Mouse (Mus musculus): Measurements from ENCODE around the gene Podxl.
"Not testable (repeated sequence)": the region's sequence is repeated elsewhere in the genome, so short reads cannot be mapped to it uniquely, and the experiment has no call there.

The Podxl gene

DNA sequence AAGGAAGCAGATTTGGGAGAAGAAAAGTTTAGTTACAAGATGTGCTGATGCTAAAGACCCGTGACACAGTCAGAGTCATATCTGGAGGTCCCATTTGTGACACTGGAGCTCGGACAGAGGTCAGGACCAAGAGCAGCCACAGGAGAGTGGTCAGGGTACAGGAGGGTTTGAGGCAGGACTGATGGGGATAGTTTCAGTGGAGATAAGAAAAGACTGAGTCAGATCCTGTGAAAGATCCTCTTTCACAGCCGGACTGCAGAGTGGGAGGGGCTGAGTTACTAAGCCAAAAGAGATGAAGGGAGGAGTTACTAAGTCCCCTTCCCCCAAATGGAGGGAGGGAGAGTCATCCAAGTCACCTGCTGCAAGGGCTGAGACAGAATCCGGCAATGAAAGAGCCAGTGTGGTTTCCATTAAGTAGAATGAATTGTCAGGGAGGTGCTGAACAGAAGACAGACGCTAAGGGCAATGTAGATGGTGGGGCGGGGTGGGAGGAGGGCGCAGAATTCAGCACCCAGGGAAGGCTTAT, 4.4 kb upstream of the Podxl start:
- DNase-seq (ENCODE audit: low read depth, low spot score), result no peak

GRCm38 (mm10) chr6:31567200-31567599, 3.4 kb upstream of the Podxl start:
- no peak for DNase-seq (ENCODE audit: low read depth, low spot score)

DNA sequence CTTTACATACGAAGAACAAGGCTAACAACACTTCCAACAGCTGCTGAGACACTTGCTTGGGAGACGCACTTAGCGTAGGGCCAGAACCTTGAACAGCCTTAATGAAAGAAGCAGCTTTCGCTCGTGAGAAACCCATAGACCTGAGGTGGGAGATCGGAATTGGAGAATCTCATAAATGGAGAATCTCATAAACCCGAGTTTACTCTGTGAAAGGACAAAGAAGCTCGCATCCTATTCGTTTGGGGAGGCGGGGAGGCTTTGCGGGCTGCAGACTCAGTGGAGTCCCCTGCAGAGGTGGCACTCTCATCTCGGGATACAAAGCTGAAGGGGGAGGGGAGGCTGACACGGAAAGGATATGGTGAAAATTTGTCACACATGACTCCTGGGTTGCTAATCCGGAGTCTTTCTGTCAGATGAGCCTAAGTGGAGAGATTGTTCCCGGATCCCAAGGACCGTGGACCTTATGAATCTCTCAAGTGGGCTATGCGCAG, 1.2 kb upstream of the Podxl start:
- DNase-seq (ENCODE audit: low read depth, low spot score), result no peak

- DNase-seq (ENCODE audit: low read depth, low spot score), result no peak
These were observed 376 bp upstream of the Podxl start for GRCm38 (mm10) chr6:31564182-31564531.

- DNase-seq (ENCODE audit: low read depth, low spot score), result no peak
These were observed 1.3 kb downstream of the Podxl start for GRCm38 (mm10) chr6:31562371-31563080.

GRCm38 (mm10) chr6:31561948-31562347, 1.8 kb downstream of the Podxl start:
- DNase-seq (ENCODE audit: low read depth, low spot score), result not testable (repeated sequence)

- no peak for DNase-seq (ENCODE audit: low read depth, low spot score)
These were observed 3.4 kb downstream of the Podxl start for GRCm38 (mm10) chr6:31560138-31560959.

DNA sequence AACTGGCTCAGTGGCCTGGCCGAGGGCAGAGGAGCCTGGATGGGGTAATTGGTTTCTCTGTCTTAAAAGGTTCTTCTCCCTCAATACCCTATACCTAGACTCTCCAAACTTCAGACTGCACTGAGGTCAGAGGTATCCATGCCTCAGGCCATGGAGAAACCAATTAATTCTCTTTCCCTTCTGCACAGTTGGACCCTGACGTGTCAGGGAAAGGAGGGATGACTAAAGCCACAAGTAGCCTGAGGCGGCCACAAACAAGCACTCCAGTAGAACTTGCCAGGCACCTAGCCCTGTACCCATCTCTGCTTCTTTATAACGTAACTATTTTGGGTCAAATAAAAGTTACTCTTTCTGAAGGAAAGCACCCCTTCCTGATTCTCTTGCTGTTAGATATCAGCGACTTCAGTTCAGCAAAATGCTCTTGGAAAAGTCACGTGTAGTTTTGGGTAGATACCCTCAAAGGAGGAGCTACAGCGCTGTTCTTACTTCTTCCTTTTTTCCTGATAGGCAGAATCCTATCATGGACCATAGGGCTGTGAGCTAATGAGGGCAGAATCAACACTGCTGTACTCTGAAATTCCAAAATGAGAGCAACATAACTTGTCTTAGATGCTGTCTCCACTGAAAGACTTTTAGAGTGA, 7.2 kb downstream of the Podxl start:
- no peak for DNase-seq (ENCODE audit: low read depth, low spot score)

- DNase-seq (ENCODE audit: low read depth, low spot score), result no peak
These were observed 12.8 kb downstream of the Podxl start for GRCm38 (mm10) chr6:31550876-31551532.

DNA sequence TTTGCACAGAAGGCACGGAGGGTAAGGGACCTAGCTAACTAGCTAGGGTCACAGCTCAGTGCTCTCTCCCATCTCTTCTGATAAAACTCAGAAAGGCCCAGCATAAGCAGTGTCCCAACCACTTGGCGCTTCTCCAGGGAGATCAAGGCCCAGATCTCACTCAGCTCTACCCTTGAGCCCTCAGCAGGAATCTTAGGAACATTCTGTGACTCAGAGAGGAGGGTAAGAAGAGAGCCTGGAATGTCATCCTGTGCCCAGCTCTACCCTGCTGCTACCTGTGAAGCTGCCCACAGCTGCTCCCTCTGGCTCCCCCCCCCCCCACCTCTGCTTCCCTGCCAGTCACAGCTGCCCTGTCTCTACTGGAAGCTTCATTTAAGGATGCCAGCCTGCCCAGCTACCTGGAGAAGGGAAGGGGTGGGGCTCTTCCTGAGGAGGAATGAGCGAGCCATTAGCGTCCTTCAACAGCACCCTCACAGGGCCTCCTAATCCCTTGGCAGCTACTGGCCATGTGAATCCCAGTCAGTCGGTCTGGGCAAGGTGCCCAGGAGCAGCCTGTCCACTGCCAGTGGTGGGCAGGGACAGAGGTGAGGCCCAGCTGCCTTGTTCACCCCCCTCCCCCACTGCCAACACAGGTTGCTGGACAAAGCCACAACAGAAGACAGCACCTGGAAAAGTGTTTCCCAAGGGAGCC, 14.3 kb downstream of the Podxl start:
- DNase-seq (ENCODE audit: low read depth, low spot score), result peak; percentile 67

DNA sequence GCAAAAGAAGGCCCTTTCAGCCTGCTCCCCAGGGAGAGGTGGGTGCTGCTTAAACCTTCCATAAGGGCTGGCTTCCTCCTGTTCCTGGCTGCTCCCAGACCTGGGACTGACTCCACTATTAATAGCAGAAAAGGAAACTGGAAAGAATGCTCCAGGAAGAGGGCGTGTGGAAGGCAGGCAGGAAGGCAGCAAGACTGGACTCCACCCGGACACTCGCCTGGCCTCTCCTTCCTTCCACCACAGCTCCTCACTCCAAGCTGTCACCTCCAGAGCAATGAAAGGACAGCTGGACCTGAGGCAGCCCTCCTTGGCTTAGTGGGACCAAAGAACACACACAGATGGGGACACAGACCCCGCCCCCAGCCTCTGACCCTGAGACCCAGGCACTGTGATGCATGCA, 19.5 kb downstream of the Podxl start:
- DNase-seq (ENCODE audit: low read depth, low spot score), result no peak

DNA sequence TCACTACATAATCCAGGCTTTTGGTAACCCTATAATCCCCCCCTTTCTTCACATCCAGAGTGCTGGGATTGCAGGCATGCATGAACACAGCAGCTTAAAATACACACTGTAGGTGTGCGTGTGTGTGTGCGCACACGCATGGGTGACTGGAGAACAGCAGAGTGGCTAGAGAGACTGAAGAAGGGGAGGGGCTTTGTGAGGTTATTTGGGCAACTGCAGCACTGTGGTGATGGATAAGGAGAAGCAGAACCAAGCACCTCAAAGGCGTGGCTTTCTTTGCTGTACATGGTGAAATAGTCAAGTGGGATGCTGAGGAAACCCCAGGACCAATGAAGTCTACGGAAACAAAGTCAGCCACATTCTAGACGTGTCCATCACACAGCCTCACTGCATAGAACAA, 23.8 kb downstream of the Podxl start:
- no peak for DNase-seq (ENCODE audit: low read depth, low spot score)

DNA sequence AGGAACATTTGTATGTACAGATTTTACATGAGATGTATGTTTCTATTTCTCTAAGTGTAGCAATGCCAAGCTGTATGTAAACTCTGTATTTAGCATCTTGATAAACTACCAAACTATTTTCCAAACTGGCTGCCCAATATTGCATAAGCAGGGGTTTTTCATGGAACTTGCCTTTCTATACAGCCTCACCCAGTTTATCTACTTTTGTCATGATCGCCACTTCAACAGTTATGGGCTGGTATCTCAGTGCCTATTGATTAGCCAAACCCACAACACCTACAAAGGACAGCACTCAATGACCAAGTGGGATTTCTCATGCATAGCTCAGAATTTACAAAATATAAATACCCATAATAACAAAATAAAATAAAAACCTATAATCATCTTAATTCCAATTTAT, 25.7 kb downstream of the Podxl start:
- no peak for DNase-seq (ENCODE audit: low read depth, low spot score)

- DNase-seq (ENCODE audit: low read depth, low spot score), result no peak
These were observed 26.6 kb downstream of the Podxl start for GRCm38 (mm10) chr6:31537193-31537592.

DNA sequence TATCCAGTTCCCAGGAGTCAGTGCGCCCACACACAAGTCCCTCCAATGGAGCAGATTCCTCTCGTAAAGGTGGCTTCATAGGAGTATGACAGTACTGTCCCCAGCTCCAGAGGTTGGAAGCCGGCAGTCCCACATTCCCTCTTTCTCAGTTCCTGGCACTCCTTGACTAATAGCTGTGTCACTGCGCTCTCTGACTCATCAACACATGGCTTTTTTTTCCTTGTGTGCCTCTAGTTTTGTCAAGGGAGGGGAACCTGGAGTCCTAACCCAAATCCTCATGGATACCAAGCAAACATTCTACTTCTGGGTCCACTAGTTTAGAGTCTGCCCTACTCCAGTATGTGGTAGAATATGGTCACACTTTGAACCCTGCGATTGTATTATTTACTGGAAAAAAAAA, 29.1 kb downstream of the Podxl start:
- no peak for DNase-seq (ENCODE audit: low read depth, low spot score)

DNA sequence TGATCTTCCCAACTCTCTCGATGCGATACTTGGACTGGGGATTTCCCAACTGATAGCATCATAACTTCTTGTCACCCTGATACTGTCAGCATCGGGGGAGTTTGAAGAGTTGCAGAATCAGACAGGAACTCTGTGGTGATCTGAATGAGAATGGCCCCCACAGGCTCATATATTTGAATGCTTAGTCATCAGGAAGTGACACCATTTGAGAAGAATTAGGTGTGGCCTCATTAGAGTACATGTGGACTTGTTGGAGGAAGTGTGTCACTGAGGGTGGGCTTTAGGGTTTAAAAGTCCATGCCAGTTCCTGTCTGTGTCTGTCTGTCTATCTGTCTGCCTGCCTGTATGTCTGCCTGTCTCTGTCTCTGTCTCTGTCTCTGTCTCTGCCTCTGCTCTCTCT, 31.9 kb downstream of the Podxl start:
- DNase-seq (ENCODE audit: low read depth, low spot score), result no peak

DNA sequence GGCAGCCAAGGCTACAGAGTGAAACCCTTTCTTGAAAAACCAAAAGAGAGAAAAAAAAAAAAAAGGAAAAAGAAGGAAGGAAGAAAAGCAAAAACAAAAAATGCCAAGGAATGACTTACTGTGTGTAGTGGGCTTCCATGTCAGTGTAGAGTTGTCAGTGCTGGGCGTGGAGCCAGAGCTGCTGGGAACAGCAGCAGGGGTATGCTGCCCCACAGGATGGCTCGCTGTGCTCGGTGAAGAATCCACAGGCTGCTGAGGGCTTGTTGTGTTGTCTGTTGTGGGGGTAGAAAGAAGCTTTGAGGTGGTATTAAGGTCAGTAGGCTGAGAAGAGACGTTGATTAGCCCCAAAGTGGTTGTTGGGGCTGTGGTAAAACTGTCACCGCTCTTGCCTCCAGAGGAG, 35.4 kb downstream of the Podxl start:
- DNase-seq (ENCODE audit: low read depth, low spot score), result no peak

DNA sequence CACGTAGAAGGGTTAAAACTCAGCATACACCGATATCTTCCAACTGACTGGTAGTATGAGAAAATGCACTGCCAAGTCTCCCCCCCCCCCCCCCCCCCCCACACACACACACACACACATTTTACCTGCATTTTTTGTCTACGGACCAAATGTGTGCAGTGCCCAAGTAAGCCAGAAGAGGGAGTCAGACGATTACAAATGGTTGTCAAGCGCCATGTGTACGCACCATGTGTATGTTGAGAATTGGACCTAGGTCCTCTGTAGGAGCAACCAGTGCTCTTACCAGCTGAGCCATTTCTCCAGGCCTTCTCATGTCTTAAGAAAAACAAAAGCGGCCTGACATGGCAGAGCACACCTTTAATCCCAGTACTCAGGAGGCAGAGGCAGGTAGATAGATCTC, 35.9 kb downstream of the Podxl start:
- peak; percentile 56 for DNase-seq (ENCODE audit: low read depth, low spot score)

DNA sequence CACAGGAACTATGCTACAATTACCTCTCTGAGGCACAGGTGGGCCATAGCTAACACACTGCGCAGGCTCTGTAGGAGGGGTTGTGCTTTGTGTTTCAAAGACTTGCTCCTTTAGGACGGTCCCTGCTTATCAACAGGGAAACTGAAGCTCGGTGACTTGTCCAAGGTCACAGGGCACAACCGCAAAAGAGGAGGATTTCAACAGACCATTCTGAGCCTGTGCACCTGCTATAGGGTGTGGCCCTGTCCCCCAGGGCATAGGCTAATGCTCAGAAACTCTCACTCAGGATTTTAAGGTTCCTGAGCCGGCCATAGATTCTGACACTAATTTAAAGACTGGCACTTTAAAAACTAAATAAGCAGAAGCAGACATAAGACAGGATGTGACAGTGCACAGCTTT, 36.9 kb downstream of the Podxl start:
- no peak for DNase-seq (ENCODE audit: low read depth, low spot score)

GRCm38 (mm10) chr6:31525231-31525900, 38.4 kb downstream of the Podxl start:
- DNase-seq (ENCODE audit: low read depth, low spot score), result peak; percentile 65

- no peak for DNase-seq (ENCODE audit: low read depth, low spot score)
These were observed 39.1 kb downstream of the Podxl start for GRCm38 (mm10) chr6:31524647-31525046.

Measured in retina, adult 2 months (tissue).